ENCODE assay signal across 23 mouse cellular contexts in genomic region chr14:27273169-27273568, GRCm38 (mm10).
DNase-seq lines count a peak whose midpoint lies in the region; ATAC-seq lines count a peak whose summit lies in the region.
"Had no signal": no experiment of that assay in that cellular context is flagged by ENCODE, and none has a peak within 500 bp of the region (broad histone marks: within the 10 kb centered on the region; RNA-seq: fewer than 3 reads in every experiment).

No protein-coding gene starts in this region.

- no peaks in the 10 kb centered on the region for H3K36me3 ChIP-seq in midbrain, embryonic 13.5 days
- no peaks in the 10 kb centered on the region for H3K36me3 ChIP-seq in midbrain, embryonic 10.5 days
- no peaks in the 10 kb centered on the region for H3K36me3 ChIP-seq in intestine, embryonic 15.5 days
- H3K36me3 ChIP-seq: embryonic facial prominence, embryonic 10.5 days; embryonic facial prominence, embryonic 12.5 days; forebrain, embryonic 15.5 days; G1E had no signal

- 0 out of 2 replicates have a peak overlapping the region, but pooled peaks have one; percentile 51 for H3K27ac ChIP-seq in midbrain, embryonic 13.5 days
- H3K27ac ChIP-seq in midbrain, embryonic 10.5 days (replicated peaks) = no peak overlapping the region
- no peak overlapping the region for H3K27ac ChIP-seq in intestine, embryonic 15.5 days
- H3K27ac ChIP-seq: embryonic facial prominence, embryonic 10.5 days; embryonic facial prominence, embryonic 12.5 days; forebrain, embryonic 13.5 days; forebrain, embryonic 15.5 days had no signal

- no peaks in the 10 kb centered on the region for H3K9me3 ChIP-seq in midbrain, embryonic 13.5 days
- H3K9me3 ChIP-seq in midbrain, embryonic 10.5 days (replicated peaks) = no peaks in the 10 kb centered on the region
- H3K9me3 ChIP-seq in intestine, embryonic 15.5 days = no peaks in the 10 kb centered on the region
- H3K9me3 ChIP-seq: embryonic facial prominence, embryonic 10.5 days; embryonic facial prominence, embryonic 12.5 days; forebrain, embryonic 13.5 days; forebrain, embryonic 15.5 days; G1E had no signal

- no peak overlapping the region for H3K4me3 ChIP-seq in midbrain, embryonic 13.5 days (replicated peaks)
- H3K4me3 ChIP-seq in midbrain, embryonic 10.5 days = no peak overlapping the region
- H3K4me3 ChIP-seq in intestine, embryonic 15.5 days (replicated peaks) = no peak overlapping the region
- H3K4me3 ChIP-seq: embryonic facial prominence, embryonic 10.5 days; embryonic facial prominence, embryonic 12.5 days; forebrain, embryonic 13.5 days; forebrain, embryonic 15.5 days had no signal

- H3K4me2 ChIP-seq in midbrain, embryonic 13.5 days (replicated peaks) = no peak overlapping the region
- no peak overlapping the region for H3K4me2 ChIP-seq in intestine, embryonic 15.5 days (replicated peaks)
- H3K4me2 ChIP-seq: embryonic facial prominence, embryonic 12.5 days; forebrain, embryonic 13.5 days; forebrain, embryonic 15.5 days had no signal

- H3K4me1 ChIP-seq in midbrain, embryonic 13.5 days (replicated peaks) = peaks cover 17% of the 10 kb centered on the region
- peaks cover 30% of the 10 kb centered on the region for H3K4me1 ChIP-seq in midbrain, embryonic 10.5 days
- no peaks in the 10 kb centered on the region for H3K4me1 ChIP-seq in intestine, embryonic 15.5 days (replicated peaks)

- H3K27me3 ChIP-seq in midbrain, embryonic 13.5 days = no peaks in the 10 kb centered on the region
- peaks cover 8% of the 10 kb centered on the region; the same call in 1 of the 2 replicates for H3K27me3 ChIP-seq in midbrain, embryonic 10.5 days (ENCODE audit: low read depth, poor library complexity, severe bottlenecking)
- H3K27me3 ChIP-seq in intestine, embryonic 15.5 days (replicated peaks) = no peaks in the 10 kb centered on the region
- H3K27me3 ChIP-seq: embryonic facial prominence, embryonic 12.5 days; forebrain, embryonic 13.5 days; forebrain, embryonic 15.5 days had no signal

- H3K9ac ChIP-seq in midbrain, embryonic 13.5 days (replicated peaks) = no peak overlapping the region
- no peak overlapping the region for H3K9ac ChIP-seq in intestine, embryonic 15.5 days
- H3K9ac ChIP-seq: embryonic facial prominence, embryonic 12.5 days; forebrain, embryonic 13.5 days; forebrain, embryonic 15.5 days; forebrain, postnatal 0 days had no signal

- ATAC-seq in midbrain, embryonic 13.5 days = no peak
- no peak for ATAC-seq in intestine, embryonic 15.5 days
- ATAC-seq: activated CD4-positive, CD25-positive, alpha-beta regulatory T cell, adult 4 months; forebrain, embryonic 15.5 days; forebrain, postnatal 0 days had no signal

- DNase-seq in midbrain, embryonic 10.5 days (ENCODE audit: low spot score) = no peak
- DNase-seq in ES-CJ7 (ENCODE audit: low read depth, low spot score) (peak; percentile 93), R1 (ENCODE audit: low read depth, low spot score) (peak; percentile 99), ZHBTc4 (ENCODE audit: low read depth, low spot score) (peak; percentile 88), MN1 (ENCODE audit: low spot score) (no peak)
- no peak for DNase-seq in heart, adult 9 months (ENCODE audit: low spot score in 2 of 2)
- DNase-seq: adrenal gland, adult 8-10 months; adrenal gland, postnatal 14 days; adrenal gland, postnatal 36 days; cerebellum, adult 11-12 months; cerebellum, adult 2 months; cerebellum, adult 9-10 months; cerebellum, postnatal 10 days; cerebellum, postnatal 25 days; forebrain, postnatal 0 days had no signal

Comparison
In these comparisons a context has a peak if more than half of its experiments do, and no peak if none do; other contexts are left out.
1. DNase-seq: peak in ES-CJ7 (single experiment), R1 (single experiment) and ZHBTc4 (single experiment); none in midbrain, embryonic 10.5 days (single experiment), MN1 (single experiment) and heart, adult 9 months (0 of 2).